Mouse (Mus musculus) C2C12 (cell line): ENCODE results near the gene A630001G21Rik.

Experiments
- CTCF ChIP-seq: IDR thresholded peaks from one replicate; pipeline ENCODE4 v1.5.1; 2011; ENCODE audit not compliant: control insufficient read depth, insufficient read depth, insufficient read length
- MAX ChIP-seq: IDR thresholded peaks from one replicate; pipeline ENCODE4 v1.6.1; 2011; ENCODE audit warnings: mild to moderate bottlenecking, control low read depth
- MYOD1 ChIP-seq: IDR thresholded peaks from one replicate; pipeline ENCODE4 v1.6.1; 2011; ENCODE audit warnings: low read depth; ENCODE audit not compliant: control insufficient read depth, insufficient read length
- MYOG ChIP-seq: IDR thresholded peaks from one replicate; pipeline ENCODE4 v1.6.1; 2011; ENCODE audit not compliant: control insufficient read depth, insufficient read length; ENCODE audit errors: extremely low read depth

GRCm38 (mm10) chr1:85790565-85790964 lies 12.1 kb upstream of the A630001G21Rik start:
- TF ChIP-seq CTCF, result no peak
- TF ChIP-seq MAX, result no peak
- TF ChIP-seq MYOG, result no peak
- TF ChIP-seq MYOD1, result no peak
